Mouse (Mus musculus) hindbrain, postnatal 0 days (tissue): Measurements from ENCODE around the gene Cbx4. TPM values are rescaled to one million over a fixed set of nuclear protein-coding genes. Genes with fewer than 3 reads are reported as not detected.

Experiments
- ATAC-seq: fragments of 200-750 bp; cut with Nextera tagmentation; 2 replicates; pipeline ENCODE4 v1.8.0; 2017; ENCODE audit warnings: mild to moderate bottlenecking, moderate TSS enrichment, moderate library complexity
- DNase-seq: peaks from one replicate; pipeline ENCODE4 v3.0.0-alpha.2; 2015; ENCODE audit warnings: low spot score
- H3K27ac ChIP-seq: fragments of 300-500 bp; sonication (generic); 2 replicates; pipeline ENCODE4 v1.5.1; 2014; ENCODE audit warnings: mild to moderate bottlenecking
- H3K27me3 ChIP-seq: fragments of 300-500 bp; sonication (generic); 2 replicates; pipeline ENCODE4 v1.6.1; 2014; ENCODE audit warnings: low read length, mixed read lengths; ENCODE audit not compliant: insufficient read depth
- H3K36me3 ChIP-seq: fragments of 300-500 bp; sonication (generic); 2 replicates; pipeline ENCODE4 v1.6.1; 2014; ENCODE audit warnings: low read length, mixed read lengths; ENCODE audit not compliant: insufficient read depth
- H3K4me1 ChIP-seq: fragments of 300-500 bp; sonication (generic); 2 replicates; pipeline ENCODE4 v1.6.1; 2014; ENCODE audit warnings: antibody characterized with exemption, low read length, mixed read lengths; ENCODE audit not compliant: insufficient read depth
- H3K4me2 ChIP-seq: fragments of 300-500 bp; sonication (generic); 2 replicates; pipeline ENCODE4 v1.6.1; 2014; ENCODE audit warnings: low read depth, mild to moderate bottlenecking, low read length, moderate library complexity, mixed read lengths
- H3K4me3 ChIP-seq: fragments of 300-500 bp; sonication (generic); 2 replicates; pipeline ENCODE4 v1.5.1; 2014; ENCODE audit warnings: low read length
- H3K9ac ChIP-seq: fragments of 300-500 bp; sonication (generic); replicated peaks from 2 replicates; pipeline ENCODE4 v1.6.1; 2014; ENCODE audit warnings: mild to moderate bottlenecking, low read length, moderate library complexity, mixed read lengths
- H3K9me3 ChIP-seq: fragments of 300-500 bp; sonication (generic); 2 replicates; pipeline ENCODE4 v1.6.1; 2016; ENCODE audit warnings: low read length, mixed read lengths
- CTCF ChIP-seq: IDR thresholded peaks from 2 replicates; pipeline ENCODE4 v1.5.1; 2016; ENCODE audit warnings: antibody characterized with exemption, control low read depth, low read depth
- WGBS: fragments of 180-500 bp; shearing (Covaris S2); extraction: QIAGEN DNeasy Blood & Tissue Kit; methylation state at CpG from one replicate; pipeline ENCODE4 v1.1.7; 2014; 5-methylcytosine and 5-hydroxymethylcytosine counted together
- polyA plus RNA-seq: library from polyadenylated mRNA; unstranded; fragments of >200 nt; fragmentation: Nextera tagmentation; extraction: Ambion mirVana; gene quantifications from 2 replicates; pipeline ENCODE4 v1.2.1, GENCODE M21; 2015
- total RNA-seq: library from RNA; depleted of rRNA; stranded (reverse); fragments of >200 nt; gene quantifications from 2 replicates; pipeline ENCODE4 v1.2.3, GENCODE M21; 2014

Cbx4 gene
- total and polyA plus RNA-seq, 2 experiments from 2014 or later, result 23.7 to 33.6 TPM

DNA sequence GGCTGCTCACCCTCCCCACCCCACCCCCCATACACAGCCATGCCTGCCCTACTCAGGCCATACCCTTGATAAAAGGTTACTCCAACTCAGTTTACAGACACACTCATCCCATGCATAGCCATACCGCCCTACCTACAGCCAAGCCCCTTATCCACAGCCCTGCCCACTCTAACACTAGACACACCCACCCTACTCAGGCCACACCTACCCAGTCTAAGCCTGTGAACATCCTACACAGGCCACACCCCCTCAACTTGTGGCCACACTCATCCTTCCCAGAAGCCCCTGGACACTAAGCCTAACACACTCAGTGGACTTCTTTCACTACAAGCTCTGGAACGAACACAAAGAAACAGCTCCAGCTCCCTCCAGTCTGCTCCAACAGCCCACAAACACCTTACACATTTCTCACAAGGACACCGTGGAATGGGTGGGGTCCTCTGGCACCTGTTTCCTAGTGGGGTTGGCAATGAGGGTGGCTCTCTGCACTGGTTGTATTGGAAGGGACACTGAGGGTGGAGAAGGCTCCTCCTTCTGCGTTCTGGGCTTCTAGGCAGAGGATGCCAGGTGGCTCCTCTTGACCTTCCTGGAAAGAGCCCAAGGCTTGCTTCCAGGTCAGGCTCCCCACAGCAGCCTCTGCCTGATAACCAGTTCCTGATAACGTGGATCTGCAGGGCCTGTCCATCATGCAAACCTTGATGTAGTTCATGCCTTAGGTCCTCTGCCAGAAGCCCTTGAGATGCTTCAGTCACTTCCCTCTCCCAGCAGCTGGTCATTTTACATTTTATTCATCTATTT, 37.7 kb upstream of the Cbx4 start:
- WGBS, result 77% methylated on average over 5 of the region's 5 CpGs
- no peak for TF ChIP-seq CTCF
- DNase-seq (no peak), ATAC-seq (no peak)
- Histone ChIP-seq H3K27ac (no peak overlapping the region), H3K9ac (no peak overlapping the region), H3K4me2 (no peak overlapping the region), H3K4me1 (peaks cover 17% of the 10 kb centered on the region; the same call in 1 of the 2 replicates), H3K36me3 (no peaks in the 10 kb centered on the region), H3K9me3 (no peaks in the 10 kb centered on the region), H3K4me3 (no peak overlapping the region), H3K27me3 (no peaks in the 10 kb centered on the region)

DNA sequence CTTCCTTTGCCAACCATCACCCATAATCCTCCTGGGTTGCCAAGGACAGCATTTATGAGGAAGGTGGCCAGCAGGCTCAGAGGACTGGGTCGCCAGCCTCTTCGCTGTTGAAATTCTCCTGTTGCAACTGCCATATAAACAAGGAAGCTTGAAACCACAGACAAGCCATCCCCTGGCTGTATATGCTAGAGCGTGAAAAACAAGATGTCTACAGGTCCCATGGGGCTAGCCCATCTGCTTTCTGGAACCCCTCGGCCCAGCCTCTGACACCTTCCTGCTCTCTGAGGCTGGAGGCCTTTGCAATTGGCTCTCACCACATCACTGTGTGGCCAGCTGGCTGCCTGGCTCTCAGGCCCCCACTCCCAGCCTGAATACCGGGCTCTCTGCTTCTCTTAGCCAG, 36.4 kb upstream of the Cbx4 start:
- 71% methylated on average over 5 of the region's 5 CpGs for WGBS
- Histone ChIP-seq H3K9me3 (no peaks in the 10 kb centered on the region), H3K4me3 (no peak overlapping the region), H3K4me1 (peaks cover 14% of the 10 kb centered on the region; the same call in 1 of the 2 replicates), H3K27ac (no peak overlapping the region), H3K4me2 (no peak overlapping the region), H3K36me3 (no peaks in the 10 kb centered on the region), H3K9ac (no peak overlapping the region), H3K27me3 (no peaks in the 10 kb centered on the region)
- ATAC-seq, result no peak
- DNase-seq, result peak; percentile 40
- TF ChIP-seq CTCF, result no peak

DNA sequence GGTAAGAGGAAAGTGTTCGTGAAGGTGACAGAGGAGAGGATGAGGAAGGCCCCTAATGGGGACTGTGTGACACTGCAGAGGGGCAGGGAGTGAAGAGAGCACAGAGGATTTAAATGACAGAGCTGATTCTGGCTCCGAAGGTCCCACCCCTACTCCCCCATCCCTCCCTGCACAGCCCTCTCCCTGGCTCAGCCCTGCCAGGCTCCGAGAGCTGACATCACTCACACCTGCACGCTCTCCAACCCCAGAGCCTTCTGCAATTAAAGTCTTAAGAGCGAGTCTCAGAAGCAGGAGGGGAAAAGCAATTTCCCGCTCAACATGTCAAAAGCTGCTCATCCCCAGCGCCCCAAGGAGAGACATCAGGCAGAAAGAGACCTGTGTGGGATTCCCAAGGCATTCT, 32.9 kb upstream of the Cbx4 start:
- peak; percentile 28 for DNase-seq
- Histone ChIP-seq H3K27me3 (no peaks in the 10 kb centered on the region; the same call in 1 of the 2 replicates), H3K4me2 (no peak overlapping the region), H3K4me3 (no peak overlapping the region), H3K9ac (no peak overlapping the region), H3K36me3 (no peaks in the 10 kb centered on the region), H3K9me3 (no peaks in the 10 kb centered on the region), H3K27ac (no peak overlapping the region), H3K4me1 (peaks cover 5% of the 10 kb centered on the region; the same call in 1 of the 2 replicates)
- peak; percentile 55; the same call in 1 of the 2 replicates for ATAC-seq
- TF ChIP-seq CTCF, result peak; percentile 10; the same call in 1 of the 2 replicates
- WGBS, result 33% methylated on average over 7 of the region's 7 CpGs

DNA sequence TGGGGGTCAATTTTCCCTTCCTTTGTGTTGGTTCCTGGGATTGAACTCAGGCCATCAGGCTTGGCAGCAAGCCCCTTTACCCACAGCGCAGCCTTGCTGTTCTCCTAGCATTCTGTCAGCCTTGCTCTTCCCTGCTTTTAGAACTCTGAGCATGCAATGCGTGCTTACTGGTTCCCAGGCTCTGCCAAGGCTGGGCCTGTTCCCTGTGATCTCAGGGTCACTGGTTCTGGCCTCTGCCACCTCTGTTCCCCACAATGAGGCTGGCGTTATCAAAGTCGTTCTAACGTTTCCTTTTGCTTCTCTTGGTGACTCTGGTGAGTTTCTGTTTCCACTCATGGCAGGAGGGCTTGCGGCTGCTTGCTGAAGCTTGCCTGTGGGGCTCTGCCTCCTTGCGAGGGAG, 31.9 kb upstream of the Cbx4 start:
- Histone ChIP-seq H3K9ac (no peak overlapping the region), H3K4me1 (peaks cover 5% of the 10 kb centered on the region; the same call in 1 of the 2 replicates), H3K9me3 (no peaks in the 10 kb centered on the region), H3K27me3 (no peaks in the 10 kb centered on the region; the same call in 1 of the 2 replicates), H3K4me2 (no peak overlapping the region), H3K27ac (no peak overlapping the region), H3K36me3 (no peaks in the 10 kb centered on the region), H3K4me3 (no peak overlapping the region)
- DNase-seq, result no peak
- no peak for ATAC-seq
- TF ChIP-seq CTCF, result no peak
- 53% methylated on average over 7 of the region's 7 CpGs for WGBS

DNA sequence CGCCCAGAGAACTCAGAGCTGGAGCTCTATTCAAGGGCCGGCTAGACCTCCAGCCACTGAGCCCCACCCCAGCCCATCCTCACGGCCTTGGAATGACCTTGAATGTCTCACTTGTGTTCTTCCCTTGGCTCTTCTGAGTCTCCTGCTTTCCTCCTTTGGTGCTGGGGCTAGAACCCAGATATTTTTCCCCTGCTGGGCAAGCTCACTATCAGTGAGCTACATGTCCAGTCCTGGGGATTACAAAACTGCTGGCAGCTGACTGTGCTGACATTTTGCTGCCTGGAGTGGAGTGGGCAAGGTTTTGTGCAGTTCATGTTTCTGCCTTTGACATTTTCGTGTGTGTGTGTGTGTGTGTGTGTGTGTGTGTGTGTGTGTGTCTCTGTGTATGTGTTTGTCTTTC, 31.0 kb upstream of the Cbx4 start:
- no peaks in the 10 kb centered on the region; the same call in 1 of the 2 replicates for H3K27me3 ChIP-seq
- H3K9ac ChIP-seq, result no peak overlapping the region
- peaks cover 5% of the 10 kb centered on the region; the same call in 1 of the 2 replicates for H3K4me1 ChIP-seq
- no peak overlapping the region for H3K4me2 ChIP-seq
- no peaks in the 10 kb centered on the region for H3K36me3 ChIP-seq
- 71% methylated on average over 4 of the region's 4 CpGs for WGBS
- no peak for TF ChIP-seq CTCF
- H3K4me3 ChIP-seq, result no peak overlapping the region
- no peak overlapping the region for H3K27ac ChIP-seq
- ATAC-seq (no peak), DNase-seq (no peak)
- H3K9me3 ChIP-seq, result no peaks in the 10 kb centered on the region

DNA sequence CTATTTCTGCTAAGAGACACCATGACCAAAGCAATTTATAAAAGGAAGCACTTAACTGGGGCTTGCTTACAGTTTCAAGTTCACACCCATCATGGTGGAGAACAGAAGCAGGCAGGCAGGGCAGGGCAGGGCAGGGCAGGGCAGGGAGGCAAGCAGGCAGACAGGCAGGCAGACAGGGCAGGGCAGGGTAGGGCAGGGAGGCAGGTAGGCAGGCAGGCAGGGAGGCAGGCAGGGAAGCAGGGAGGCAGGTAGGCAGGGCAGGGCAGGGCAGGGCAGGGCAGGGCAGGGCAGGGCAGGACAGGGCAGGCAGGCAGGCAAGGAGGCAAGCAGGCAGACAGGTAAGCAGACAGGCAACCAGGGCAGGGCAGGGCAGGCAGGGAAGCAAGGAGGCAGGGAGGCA, 26.7 kb upstream of the Cbx4 start:
- no peak for DNase-seq

DNA sequence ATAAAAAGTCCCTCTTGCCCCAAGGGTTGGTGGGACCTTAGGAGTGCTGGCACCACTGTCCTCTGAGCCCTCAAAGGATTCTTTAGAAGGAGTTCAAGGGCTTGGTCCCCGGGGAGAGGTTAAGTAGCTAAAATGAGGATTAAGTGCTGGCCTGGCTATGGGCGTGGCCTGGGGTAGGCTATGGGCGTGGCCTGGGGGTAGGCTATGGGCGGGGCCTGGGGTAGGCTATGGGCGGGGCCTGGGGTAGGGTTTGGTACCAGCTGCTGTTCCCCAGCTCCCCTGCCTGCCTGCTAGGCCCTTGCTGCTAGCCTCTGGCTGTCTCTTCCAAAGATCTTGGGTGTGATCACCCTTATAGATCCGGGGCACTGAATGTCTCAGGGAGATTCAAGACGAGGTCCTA, 25.3 kb upstream of the Cbx4 start:
- Histone ChIP-seq H3K27ac (no peak overlapping the region), H3K9ac (no peak overlapping the region), H3K4me2 (no peak overlapping the region), H3K4me3 (no peak overlapping the region), H3K4me1 (0 out of 2 replicates have a peak, but pooled peaks cover 5% of the 10 kb centered on the region), H3K9me3 (no peaks in the 10 kb centered on the region), H3K36me3 (no peaks in the 10 kb centered on the region), H3K27me3 (no peaks in the 10 kb centered on the region; the same call in 1 of the 2 replicates)
- TF ChIP-seq CTCF, result no peak
- 15% methylated on average over 7 of the region's 7 CpGs for WGBS
- DNase-seq (no peak), ATAC-seq (no peak)

More for the DNA sequence above, 26.7 kb upstream of the Cbx4 start:
- Histone ChIP-seq H3K27me3 (no peaks in the 10 kb centered on the region; the same call in 1 of the 2 replicates), H3K4me2 (no peak overlapping the region), H3K36me3 (no peaks in the 10 kb centered on the region), H3K9me3 (no peaks in the 10 kb centered on the region), H3K4me3 (no peak overlapping the region), H3K9ac (no peak overlapping the region), H3K27ac (no peak overlapping the region), H3K4me1 (0 out of 2 replicates have a peak, but pooled peaks cover 5% of the 10 kb centered on the region)
- ATAC-seq, result no peak
- TF ChIP-seq CTCF, result no peak
